Mouse (Mus musculus) spleen, postnatal 36 days (tissue): ENCODE measurements around the gene Dhx8.
A peak's percentile ranks its signal among the peaks of the same experiment; 100 is the strongest.

Experiments used
- DNase-seq, 2 experiments: peaks; one replicate each; pipeline ENCODE4 v3.0.0; 2022; ENCODE audit warnings: low spot score in 2 of 2, mixed read lengths in 1 of 2

The Dhx8 gene

GRCm38 (mm10) chr11:101733596-101733995 lies 877 bp downstream of the Dhx8 start:
- DNase-seq: no peak

GRCm38 (mm10) chr11:101756616-101757015 lies 23.9 kb downstream of the Dhx8 start:
- DNase-seq: no peak

GRCm38 (mm10) chr11:101757366-101757765 lies 24.6 kb downstream of the Dhx8 start:
- DNase-seq: no peak

- no peak for DNase-seq
Measured at GRCm38 (mm10) chr11:101758431-101758830, 25.7 kb downstream of the Dhx8 start.

GRCm38 (mm10) chr11:101759530-101759929 lies 26.8 kb downstream of the Dhx8 start:
- DNase-seq: no peak

- DNase-seq: no peak
Measured at GRCm38 (mm10) chr11:101763723-101764122, 31.0 kb downstream of the Dhx8 start.

- no peak for DNase-seq
Measured at GRCm38 (mm10) chr11:101764546-101764945, 31.8 kb downstream of the Dhx8 start.

GRCm38 (mm10) chr11:101767326-101767725 lies 34.6 kb downstream of the Dhx8 start:
- DNase-seq: no peak

GRCm38 (mm10) chr11:101768721-101769120 lies 36.0 kb downstream of the Dhx8 start:
- DNase-seq: no peak

- DNase-seq: no peak
Measured at GRCm38 (mm10) chr11:101770266-101770665, 37.5 kb downstream of the Dhx8 start.

- DNase-seq: no peak
Measured at GRCm38 (mm10) chr11:101772027-101772426, 39.3 kb downstream of the Dhx8 start.

- DNase-seq: no peak
Measured at GRCm38 (mm10) chr11:101772449-101772848, 39.7 kb downstream of the Dhx8 start.

- DNase-seq: no peak
Measured at GRCm38 (mm10) chr11:101776846-101777245, 44.1 kb downstream of the Dhx8 start.

- no peak for DNase-seq
Measured at GRCm38 (mm10) chr11:101783135-101783534, 50.4 kb downstream of the Dhx8 start.

- no peak for DNase-seq
Measured at GRCm38 (mm10) chr11:101783584-101783983, 50.9 kb downstream of the Dhx8 start.

- no peak for DNase-seq
Measured at GRCm38 (mm10) chr11:101784072-101784471, 51.4 kb downstream of the Dhx8 start.

GRCm38 (mm10) chr11:101784488-101785142 lies 51.9 kb downstream of the Dhx8 start:
- no peak for DNase-seq

GRCm38 (mm10) chr11:101785143-101785851 lies 52.6 kb downstream of the Dhx8 start, which contains the start of gene Etv4:
TSS of gene Etv4 (minus strand) at chr11:101785371.
- DNase-seq: peak; percentile 83 to 84

- DNase-seq: no peak
Measured at GRCm38 (mm10) chr11:101785852-101786205, 53.1 kb downstream of the Dhx8 start.

GRCm38 (mm10) chr11:101786651-101787050 lies 53.9 kb downstream of the Dhx8 start:
- DNase-seq: no peak

GRCm38 (mm10) chr11:101787432-101787831 lies 54.7 kb downstream of the Dhx8 start:
- DNase-seq: no peak

- DNase-seq: no peak
Measured at GRCm38 (mm10) chr11:101790811-101791526, 58.2 kb downstream of the Dhx8 start.

- DNase-seq: no peak
Measured at GRCm38 (mm10) chr11:101797355-101797754, 64.6 kb downstream of the Dhx8 start.
